Mouse (Mus musculus): ENCODE data around the gene Pou5f2. TPM values are rescaled to one million over a fixed set of nuclear protein-coding genes. Genes with fewer than 3 reads are reported as not detected.

Gene Pou5f2
- polyA plus RNA-seq, 1 experiment: 0.52 TPM

- no peaks in the 10 kb centered on the region for H3K4me1 ChIP-seq (ENCODE audit: control insufficient read depth, insufficient read depth, low read length)
- H3K27ac ChIP-seq (ENCODE audit: insufficient read depth, low read length): no peak overlapping the region
- no peak for TF ChIP-seq CTCF (IDR thresholded peaks at IDR 0.05; ENCODE audit: extremely low read depth, insufficient read depth, low read length)
- TF ChIP-seq POLR2A (IDR thresholded peaks at IDR 0.05; ENCODE audit: extremely low read depth, insufficient read depth, low read length): no peak
- no peak overlapping the region for H3K4me3 ChIP-seq (ENCODE audit: insufficient read depth, low read length)
These were observed 12.5 kb downstream of the Pou5f2 start for GRCm38 (mm10) chr13:78037203-78037602.

GRCm38 (mm10) chr13:78043203-78043602 lies 18.5 kb downstream of the Pou5f2 start:
- Histone ChIP-seq H3K4me3 (ENCODE audit: insufficient read depth, low read length) (no peak overlapping the region), H3K4me1 (ENCODE audit: control insufficient read depth, insufficient read depth, low read length) (0 out of 2 replicates have a peak, but pooled peaks cover 2% of the 10 kb centered on the region), H3K27ac (ENCODE audit: insufficient read depth, low read length) (no peak overlapping the region)
- TF ChIP-seq CTCF (IDR thresholded peaks at IDR 0.05; ENCODE audit: extremely low read depth, insufficient read depth, low read length) (no peak), POLR2A (IDR thresholded peaks at IDR 0.05; ENCODE audit: extremely low read depth, insufficient read depth, low read length) (no peak)

- no peak for TF ChIP-seq CTCF (IDR thresholded peaks at IDR 0.05; ENCODE audit: extremely low read depth, insufficient read depth, low read length)
- no peak for TF ChIP-seq POLR2A (IDR thresholded peaks at IDR 0.05; ENCODE audit: extremely low read depth, insufficient read depth, low read length)
- H3K27ac ChIP-seq (ENCODE audit: insufficient read depth, low read length): no peak overlapping the region
- no peak overlapping the region for H3K4me3 ChIP-seq (ENCODE audit: insufficient read depth, low read length)
- H3K4me1 ChIP-seq (ENCODE audit: control insufficient read depth, insufficient read depth, low read length): 0 out of 2 replicates have a peak, but pooled peaks cover 2% of the 10 kb centered on the region
These were observed 20.4 kb downstream of the Pou5f2 start for GRCm38 (mm10) chr13:78045116-78045515.

Other genes starting within 250 kb of the Pou5f2 start
- gene Nr2f1, start 174.9 kb downstream of the Pou5f2 start, polyA plus RNA-seq (2012; rRNA removed): 158 and 169 TPM in 2 replicates